Mouse (Mus musculus): Measurements from ENCODE around the gene Gm6465.
"Not testable (repeated sequence)": the region's sequence is repeated elsewhere in the genome, so short reads cannot be mapped to it uniquely, and the experiment has no call there.

DNA sequence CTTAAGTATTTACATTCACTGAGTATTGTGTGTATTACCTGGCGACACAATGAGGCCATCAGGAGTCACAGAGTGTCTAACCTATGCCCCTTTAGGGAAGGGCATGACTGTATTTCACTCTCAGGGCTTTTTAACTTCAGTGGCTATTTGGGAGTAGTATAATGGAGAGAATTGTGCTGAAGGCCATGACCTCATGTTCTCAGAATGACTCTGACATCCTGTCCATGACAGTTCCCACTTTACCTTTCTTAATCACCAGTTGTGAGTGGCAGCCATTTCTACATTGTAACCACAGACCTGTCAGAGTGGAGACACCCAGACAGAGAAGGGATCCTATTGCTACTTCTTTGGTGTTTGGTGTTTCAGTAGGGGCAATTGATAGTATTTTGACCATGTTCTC is 485 bp downstream of the Gm6465 start:
- TF ChIP-seq CTCF (conservative IDR thresholded peaks at IDR 0.05; ENCODE audit: insufficient read depth, insufficient read length, low read depth, low read length); POLR2A (IDR thresholded peaks at IDR 0.05; ENCODE audit: low read depth, low read length): not testable (repeated sequence)

Data from kidney, adult 2 months (tissue).